Mouse (Mus musculus): ENCODE results near the gene Ifnl3. TPM values are rescaled to one million over a fixed set of nuclear protein-coding genes. Genes with fewer than 3 reads are reported as not detected.
"Not testable (repeated sequence)": the region's sequence is repeated elsewhere in the genome, so short reads cannot be mapped to it uniquely, and the experiment has no call there.

The Ifnl3 gene
- total and polyA plus RNA-seq, 3 experiments: not detected

GRCm38 (mm10) chr7:28511441-28511840, 11.2 kb upstream of the Ifnl3 start:
- no peak for TF ChIP-seq POLR2A (IDR thresholded peaks at IDR 0.05; ENCODE audit: insufficient read depth, low read depth, low read length)
- no peak for TF ChIP-seq CTCF (IDR thresholded peaks at IDR 0.05)
- TF ChIP-seq EP300 (IDR thresholded peaks at IDR 0.05; ENCODE audit: insufficient read depth, low read depth, low read length): no peak
- no peak overlapping the region for H3K4me3 ChIP-seq
- H3K79me2 ChIP-seq (replicated peaks; ENCODE audit: control insufficient read depth, insufficient read depth, low read length): no peaks in the 10 kb centered on the region
- intact Hi-C loops (cut with DNase I): no loop called here
- no peaks in the 10 kb centered on the region for H3K36me3 ChIP-seq (ENCODE audit: control insufficient read depth, insufficient read depth, low read length)
- WGBS: 60% methylated on average over 8 of the region's 8 CpGs
- no peaks in the 10 kb centered on the region for H3K27me3 ChIP-seq (ENCODE audit: control insufficient read depth, insufficient read depth, low read length)
- no peak overlapping the region for H3K9ac ChIP-seq (ENCODE audit: low read depth, low read length)
- no peak overlapping the region for H3K27ac ChIP-seq
- H3K4me1 ChIP-seq (ENCODE audit: control insufficient read depth, insufficient read depth, low read length): no peaks in the 10 kb centered on the region
- DNase-seq: no peak

GRCm38 (mm10) chr7:28527922-28528719, 5.5 kb downstream of the Ifnl3 start:
- Histone ChIP-seq H3K4me3 (no peak overlapping the region), H3K9ac (ENCODE audit: low read depth, low read length) (no peak overlapping the region), H3K4me1 (ENCODE audit: control insufficient read depth, insufficient read depth, low read length) (peaks cover 1% of the 10 kb centered on the region; the same call in 1 of the 2 replicates), H3K36me3 (ENCODE audit: control insufficient read depth, insufficient read depth, low read length) (no peaks in the 10 kb centered on the region), H3K27ac (no peak overlapping the region), H3K27me3 (ENCODE audit: control insufficient read depth, insufficient read depth, low read length) (no peaks in the 10 kb centered on the region), H3K79me2 (replicated peaks; ENCODE audit: control insufficient read depth, insufficient read depth, low read length) (no peaks in the 10 kb centered on the region)
- peak; percentile 82 to 85 for DNase-seq
- TF ChIP-seq EP300 (IDR thresholded peaks at IDR 0.05; ENCODE audit: insufficient read depth, low read depth, low read length): no peak
- TF ChIP-seq CTCF (IDR thresholded peaks at IDR 0.05): peak; percentile 94
- intact Hi-C loops (cut with DNase I): loop anchor here (1.0 to 5.0 kb wide), 2 partner anchors 74 to 82 kb away; no protein-coding TSS in a partner anchor
- WGBS: 5% methylated on average over 19 of the region's 19 CpGs

GRCm38 (mm10) chr7:28532005-28532404, 9.4 kb downstream of the Ifnl3 start:
- no peak for TF ChIP-seq POLR2A (IDR thresholded peaks at IDR 0.05; ENCODE audit: insufficient read depth, low read depth, low read length)
- no peak for TF ChIP-seq EP300 (IDR thresholded peaks at IDR 0.05; ENCODE audit: insufficient read depth, low read depth, low read length)
- no peak for TF ChIP-seq CTCF (IDR thresholded peaks at IDR 0.05)
- no peak overlapping the region for H3K4me3 ChIP-seq
- no peaks in the 10 kb centered on the region for H3K79me2 ChIP-seq (replicated peaks; ENCODE audit: control insufficient read depth, insufficient read depth, low read length)
- H3K9ac ChIP-seq (ENCODE audit: low read depth, low read length): no peak overlapping the region
- 81% methylated on average over 8 of the region's 8 CpGs for WGBS
- H3K36me3 ChIP-seq (ENCODE audit: control insufficient read depth, insufficient read depth, low read length): no peaks in the 10 kb centered on the region
- H3K27me3 ChIP-seq (ENCODE audit: control insufficient read depth, insufficient read depth, low read length): no peaks in the 10 kb centered on the region
- no peak overlapping the region for H3K27ac ChIP-seq
- H3K4me1 ChIP-seq (ENCODE audit: control insufficient read depth, insufficient read depth, low read length): peaks cover 3% of the 10 kb centered on the region
- DNase-seq: no peak
- intact Hi-C loops (cut with DNase I): no loop called here

GRCm38 (mm10) chr7:28538886-28539285, 16.2 kb downstream of the Ifnl3 start:
- intact Hi-C loops (cut with DNase I); H3K79me2 ChIP-seq (replicated peaks; ENCODE audit: control insufficient read depth, insufficient read depth, low read length); H3K27me3 ChIP-seq (ENCODE audit: control insufficient read depth, insufficient read depth, low read length); H3K36me3 ChIP-seq (ENCODE audit: control insufficient read depth, insufficient read depth, low read length); H3K4me1 ChIP-seq (ENCODE audit: control insufficient read depth, insufficient read depth, low read length); H3K4me3 ChIP-seq; H3K9ac ChIP-seq (ENCODE audit: low read depth, low read length); DNase-seq; H3K27ac ChIP-seq: not testable (repeated sequence)
- 89% methylated on average over 6 of the region's 6 CpGs for WGBS

- DNase-seq: no peak
- Histone ChIP-seq H3K27me3 (ENCODE audit: control insufficient read depth, insufficient read depth, low read length) (peaks cover 5% of the 10 kb centered on the region; the same call in 1 of the 2 replicates), H3K27ac (no peak within 1 kb of the TSS), H3K36me3 (ENCODE audit: control insufficient read depth, insufficient read depth, low read length) (no peaks in the 10 kb centered on the region), H3K9ac (ENCODE audit: low read depth, low read length) (no peak within 1 kb of the TSS), H3K4me1 (ENCODE audit: control insufficient read depth, insufficient read depth, low read length) (peaks cover 2% of the 10 kb centered on the region; the same call in 1 of the 2 replicates), H3K4me3 (no peak within 1 kb of the TSS), H3K79me2 (replicated peaks; ENCODE audit: control insufficient read depth, insufficient read depth, low read length) (no peaks in the 10 kb centered on the region)
- WGBS: 59% methylated on average over 4 of the region's 4 CpGs
- TF ChIP-seq CTCF (IDR thresholded peaks at IDR 0.05): no peak
- TF ChIP-seq EP300 (IDR thresholded peaks at IDR 0.05; ENCODE audit: insufficient read depth, low read depth, low read length): no peak
- TF ChIP-seq POLR2A (IDR thresholded peaks at IDR 0.05; ENCODE audit: insufficient read depth, low read depth, low read length): no peak
- intact Hi-C loops (cut with DNase I): no loop called here
Observed at GRCm38 (mm10) chr7:28540526-28540925, 17.9 kb downstream of the Ifnl3 start, which contains the start of gene Sycn. TSS of gene Sycn (plus strand) at chr7:28540885.

GRCm38 (mm10) chr7:28544051-28544601, 21.5 kb downstream of the Ifnl3 start:
- Histone ChIP-seq H3K4me3 (no peak overlapping the region), H3K36me3 (ENCODE audit: control insufficient read depth, insufficient read depth, low read length) (no peaks in the 10 kb centered on the region), H3K27ac (no peak overlapping the region), H3K79me2 (replicated peaks; ENCODE audit: control insufficient read depth, insufficient read depth, low read length) (no peaks in the 10 kb centered on the region), H3K9ac (ENCODE audit: low read depth, low read length) (no peak overlapping the region), H3K27me3 (ENCODE audit: control insufficient read depth, insufficient read depth, low read length) (peaks cover 14% of the 10 kb centered on the region), H3K4me1 (ENCODE audit: control insufficient read depth, insufficient read depth, low read length) (no peaks in the 10 kb centered on the region)
- 12% methylated on average over 27 of the region's 27 CpGs for WGBS
- DNase-seq: no peak
- intact Hi-C loops (cut with DNase I): no loop called here
- TF ChIP-seq EP300 (IDR thresholded peaks at IDR 0.05; ENCODE audit: insufficient read depth, low read depth, low read length): no peak
- TF ChIP-seq POLR2A (IDR thresholded peaks at IDR 0.05; ENCODE audit: insufficient read depth, low read depth, low read length): no peak
- no peak for TF ChIP-seq CTCF (IDR thresholded peaks at IDR 0.05)

All from heart, adult 2 months (tissue).